Mouse (Mus musculus) CD4-positive helper T cell, adult 2 months (primary cell): ENCODE measurements at regions not wholly inside any gene's neighbourhood (a gene's known extent, or its start where the extent isn't known, plus 50 kb on each side); places are given as distances from the start of the nearest gene placed in this dataset.

Source experiments
- DNase-seq: peaks from one replicate; pipeline ENCODE4 v3.0.0-alpha.2; 2012; ENCODE audit warnings: low read depth, missing footprints, low spot score

GRCm38 (mm10) chr10:99416271-99416670 is 153.2 kb downstream of the Dusp6 start:
- no peak for DNase-seq

GRCm38 (mm10) chr10:99416896-99417479 is 154.0 kb downstream of the Dusp6 start:
- DNase-seq = peak; percentile 83

- DNase-seq = no peak
These were observed 154.6 kb downstream of the Dusp6 start for GRCm38 (mm10) chr10:99417591-99417990.

- no peak for DNase-seq
These were observed 155.5 kb downstream of the Dusp6 start for GRCm38 (mm10) chr10:99418497-99418896.

GRCm38 (mm10) chr10:99419532-99419931 is 156.5 kb downstream of the Dusp6 start:
- no peak for DNase-seq

GRCm38 (mm10) chr10:99423406-99423805 is 160.4 kb downstream of the Dusp6 start:
- DNase-seq = no peak

- DNase-seq = no peak
These were observed 162.2 kb downstream of the Dusp6 start for GRCm38 (mm10) chr10:99425265-99425664.

GRCm38 (mm10) chr10:99430175-99430574 is 167.1 kb downstream of the Dusp6 start:
- DNase-seq = no peak

GRCm38 (mm10) chr10:99430669-99431561 is 167.9 kb downstream of the Dusp6 start:
- DNase-seq = no peak

- no peak for DNase-seq
These were observed 174.0 kb downstream of the Dusp6 start for GRCm38 (mm10) chr10:99437060-99437459.

GRCm38 (mm10) chr10:99440169-99440568 is 177.1 kb downstream of the Dusp6 start:
- no peak for DNase-seq

- DNase-seq = peak; percentile 70
These were observed 178.0 kb downstream of the Dusp6 start for GRCm38 (mm10) chr10:99441014-99441413.

GRCm38 (mm10) chr10:99441931-99442330 is 178.9 kb downstream of the Dusp6 start:
- DNase-seq = no peak

GRCm38 (mm10) chr10:99443453-99444170 is 180.6 kb downstream of the Dusp6 start:
- no peak for DNase-seq

- DNase-seq = peak; percentile 29
These were observed 187.9 kb downstream of the Dusp6 start for GRCm38 (mm10) chr10:99450714-99451625.

GRCm38 (mm10) chr10:99451639-99452417 is 188.8 kb downstream of the Dusp6 start:
- DNase-seq = no peak

GRCm38 (mm10) chr10:99456180-99456579 is 193.1 kb downstream of the Dusp6 start:
- no peak for DNase-seq

- DNase-seq = no peak
These were observed 195.0 kb downstream of the Dusp6 start for GRCm38 (mm10) chr10:99458047-99458446.

GRCm38 (mm10) chr10:99459171-99459660 is 196.2 kb downstream of the Dusp6 start:
- no peak for DNase-seq

- peak; percentile 77 for DNase-seq
These were observed 196.9 kb downstream of the Dusp6 start for GRCm38 (mm10) chr10:99459823-99460361.
